Mouse (Mus musculus): Measurements from ENCODE around the gene Sumo2.

Sumo2 gene

GRCm38 (mm10) chr11:115485155-115485554, 50.9 kb downstream of the Sumo2 start:
- in situ Hi-C loops (cut with MboI, MseI): loop anchor here (25.0 kb wide), 1 partner anchor 927 kb away; the partner anchor contains the start of gene Rnf157

- in situ Hi-C loops (cut with MboI, MseI): loop anchor here (5.0 to 25.0 kb wide), 2 partner anchors 49 to 929 kb away; partner anchors contain the start of gene Rnf157
Measured at GRCm38 (mm10) chr11:115483726-115484125, 52.4 kb downstream of the Sumo2 start.

GRCm38 (mm10) chr11:115483278-115483677, 52.8 kb downstream of the Sumo2 start:
- in situ Hi-C loops (cut with MboI, MseI): loop anchor here (5.0 to 25.0 kb wide), 2 partner anchors 49 to 929 kb away; partner anchors contain the start of gene Rnf157

GRCm38 (mm10) chr11:115481553-115482259, 54.4 kb downstream of the Sumo2 start:
- in situ Hi-C loops (cut with MboI, MseI): loop anchor here (5.0 to 25.0 kb wide), 2 partner anchors 51 to 931 kb away; partner anchors contain the start of gene Rnf157

GRCm38 (mm10) chr11:115478296-115478938, 57.7 kb downstream of the Sumo2 start:
- in situ Hi-C loops (cut with MboI, MseI): loop anchor here (25.0 kb wide), 1 partner anchor 934 kb away; the partner anchor contains the start of gene Rnf157

GRCm38 (mm10) chr11:115477388-115477787, 58.7 kb downstream of the Sumo2 start:
- in situ Hi-C loops (cut with MboI, MseI): loop anchor here (25.0 kb wide), 1 partner anchor 935 kb away; the partner anchor contains the start of gene Rnf157

- in situ Hi-C loops (cut with MboI, MseI): loop anchor here (25.0 kb wide), 1 partner anchor 936 kb away; the partner anchor contains the start of gene Rnf157
Measured at GRCm38 (mm10) chr11:115476630-115477029, 59.4 kb downstream of the Sumo2 start.

- in situ Hi-C loops (cut with MboI, MseI): loop anchor here (25.0 kb wide), 1 partner anchor 937 kb away; the partner anchor contains the start of gene Rnf157
Measured at GRCm38 (mm10) chr11:115475758-115476237, 60.3 kb downstream of the Sumo2 start.

GRCm38 (mm10) chr11:115475025-115475757, 60.9 kb downstream of the Sumo2 start, which contains the start of gene Armc7:
Gene Armc7 (plus strand): TSS chr11:115475667.
- in situ Hi-C loops (cut with MboI, MseI): loop anchor here (25.0 kb wide), 1 partner anchor 937 kb away; the partner anchor contains the start of gene Rnf157

GRCm38 (mm10) chr11:115473626-115474275, 62.3 kb downstream of the Sumo2 start:
- in situ Hi-C loops (cut with MboI, MseI): loop anchor here (5.0 kb wide), 1 partner anchor 41 kb away; no protein-coding TSS in a partner anchor

Measured in T-helper 2 cell (primary cell).